Mouse (Mus musculus): ENCODE measurements at regions not wholly inside any gene's neighbourhood (a gene's known extent, or its start where the extent isn't known, plus 50 kb on each side); places are given as distances from the start of the nearest gene placed in this dataset.
A peak's percentile ranks its signal among the peaks of the same experiment; 100 is the strongest.

DNA sequence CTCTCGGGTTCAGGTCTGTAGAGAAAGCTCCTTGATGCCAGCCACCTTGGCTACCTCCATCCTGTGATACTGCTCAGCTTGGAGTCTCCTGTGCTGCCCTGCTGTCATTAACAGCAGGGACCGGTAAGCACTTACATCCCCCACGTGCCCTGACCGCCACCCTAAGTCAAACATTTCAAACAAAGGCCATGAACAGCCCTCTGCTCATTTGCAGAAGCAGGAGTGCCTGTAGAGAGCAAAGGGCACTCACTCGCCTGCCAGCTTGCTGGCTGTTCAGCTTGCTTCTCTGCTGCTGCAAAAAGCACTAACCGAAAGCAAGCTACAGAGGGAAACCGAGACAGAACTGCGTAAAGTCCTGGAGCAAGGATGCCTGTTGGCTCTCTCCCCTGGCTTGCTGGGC lies 61.8 kb upstream of the Thy1 start:
- no peak for DNase-seq

DNA sequence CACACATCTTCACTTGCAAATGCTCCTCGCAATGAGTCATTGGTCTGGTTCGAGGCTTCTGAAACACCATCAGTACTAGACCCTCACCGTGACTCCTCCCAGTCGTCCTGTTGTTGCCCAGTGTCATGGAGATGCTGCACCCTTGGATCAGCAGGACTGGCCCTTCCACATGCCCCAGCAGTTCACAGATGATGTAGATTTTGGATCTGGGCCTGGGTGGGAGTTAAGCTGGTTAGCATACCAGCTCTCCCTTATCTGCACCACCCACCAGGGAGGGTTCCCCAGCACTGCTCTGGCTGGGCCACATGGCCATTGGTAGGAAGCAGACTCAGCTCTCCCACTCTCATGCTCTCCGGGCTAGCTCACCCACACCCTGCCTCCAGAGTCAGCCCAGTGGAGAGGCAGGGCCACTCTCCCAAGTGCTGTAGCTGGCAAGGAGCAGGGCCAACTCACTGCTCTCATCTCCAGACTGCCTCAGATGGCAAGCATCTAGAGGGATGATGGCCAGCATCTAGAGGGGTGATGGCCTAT lies 60.8 kb upstream of the Thy1 start:
- no peak for DNase-seq

DNA sequence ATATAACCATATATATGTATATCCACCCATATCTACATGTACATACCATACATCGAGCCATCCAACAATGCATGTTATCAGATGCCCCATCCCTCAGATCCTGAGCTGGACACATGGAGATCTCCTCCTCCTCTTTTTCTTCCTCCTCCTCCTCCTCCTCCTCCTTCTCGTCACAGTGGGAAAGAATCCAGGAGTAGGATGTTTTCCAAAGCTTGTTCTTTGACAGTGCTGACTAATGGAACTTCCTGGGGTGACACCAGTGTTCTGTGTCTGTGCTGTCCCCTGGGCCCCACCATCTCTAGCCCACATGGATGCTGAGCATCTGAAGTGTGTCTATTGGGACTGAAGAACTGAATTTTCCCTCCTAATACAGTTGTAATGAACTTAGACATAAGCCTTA lies 60.0 kb upstream of the Thy1 start:
- DNase-seq: no peak

DNA sequence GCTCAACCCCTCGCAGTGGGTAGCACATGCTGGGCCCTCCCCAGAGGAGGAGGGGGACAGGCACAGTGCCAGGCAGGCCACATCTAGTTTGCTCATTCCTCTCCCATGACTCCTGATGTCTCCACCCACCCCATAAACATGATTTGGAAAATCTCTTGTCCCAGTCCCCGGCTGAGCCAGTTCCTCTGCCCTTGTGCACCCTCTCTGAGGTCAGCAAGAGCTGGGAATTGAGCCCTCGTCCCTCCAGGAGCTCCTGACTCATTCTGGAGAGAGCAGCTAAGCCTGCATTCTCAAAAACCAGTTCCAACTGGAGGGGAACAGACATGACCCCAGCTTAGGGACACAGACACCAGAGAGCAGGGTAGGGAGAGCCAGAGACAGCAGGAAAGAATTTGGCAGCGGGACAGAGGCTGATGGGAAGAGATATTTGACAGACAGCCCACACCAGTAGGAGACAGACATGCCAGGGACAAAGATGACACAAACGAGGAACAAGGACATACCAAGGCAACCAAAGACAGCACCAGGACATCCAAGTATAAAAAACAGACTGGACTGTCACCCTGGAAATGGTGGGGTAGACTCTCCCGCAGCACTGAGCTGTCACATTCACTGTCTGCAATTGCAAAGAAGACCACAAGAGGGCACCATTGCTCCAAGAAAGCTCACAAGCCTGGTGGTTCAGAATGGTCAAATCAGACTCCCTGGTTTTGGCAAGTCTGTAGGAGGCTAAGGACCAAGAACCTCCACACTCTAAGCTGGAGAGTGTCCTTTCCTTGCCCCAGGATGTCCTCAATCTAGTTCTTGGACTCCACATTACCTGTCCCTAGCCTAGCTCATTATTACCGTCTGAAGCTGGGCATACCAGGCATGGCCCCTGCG lies 58.8 kb upstream of the Thy1 start:
- DNase-seq: peak; percentile 81 to 87

DNA sequence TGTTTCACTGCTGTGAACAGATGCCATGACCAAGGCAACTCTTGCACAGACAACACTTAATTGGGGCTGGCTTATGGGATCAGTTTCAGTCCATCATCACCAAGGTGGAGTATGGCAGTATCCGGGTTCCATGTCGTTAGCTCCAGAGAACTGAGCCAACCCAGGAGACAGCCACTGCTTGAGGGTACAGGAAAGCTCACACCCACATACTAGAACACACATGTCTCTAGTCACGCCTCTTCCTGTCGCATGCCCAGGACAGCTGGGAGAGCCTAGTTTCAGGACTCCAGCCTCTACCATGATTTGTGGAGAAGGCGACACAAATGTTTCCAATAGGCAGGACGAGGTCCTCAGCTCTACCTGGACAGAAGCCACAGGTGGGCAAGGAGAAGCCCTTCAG lies 55.2 kb upstream of the Thy1 start:
- DNase-seq: no peak

DNA sequence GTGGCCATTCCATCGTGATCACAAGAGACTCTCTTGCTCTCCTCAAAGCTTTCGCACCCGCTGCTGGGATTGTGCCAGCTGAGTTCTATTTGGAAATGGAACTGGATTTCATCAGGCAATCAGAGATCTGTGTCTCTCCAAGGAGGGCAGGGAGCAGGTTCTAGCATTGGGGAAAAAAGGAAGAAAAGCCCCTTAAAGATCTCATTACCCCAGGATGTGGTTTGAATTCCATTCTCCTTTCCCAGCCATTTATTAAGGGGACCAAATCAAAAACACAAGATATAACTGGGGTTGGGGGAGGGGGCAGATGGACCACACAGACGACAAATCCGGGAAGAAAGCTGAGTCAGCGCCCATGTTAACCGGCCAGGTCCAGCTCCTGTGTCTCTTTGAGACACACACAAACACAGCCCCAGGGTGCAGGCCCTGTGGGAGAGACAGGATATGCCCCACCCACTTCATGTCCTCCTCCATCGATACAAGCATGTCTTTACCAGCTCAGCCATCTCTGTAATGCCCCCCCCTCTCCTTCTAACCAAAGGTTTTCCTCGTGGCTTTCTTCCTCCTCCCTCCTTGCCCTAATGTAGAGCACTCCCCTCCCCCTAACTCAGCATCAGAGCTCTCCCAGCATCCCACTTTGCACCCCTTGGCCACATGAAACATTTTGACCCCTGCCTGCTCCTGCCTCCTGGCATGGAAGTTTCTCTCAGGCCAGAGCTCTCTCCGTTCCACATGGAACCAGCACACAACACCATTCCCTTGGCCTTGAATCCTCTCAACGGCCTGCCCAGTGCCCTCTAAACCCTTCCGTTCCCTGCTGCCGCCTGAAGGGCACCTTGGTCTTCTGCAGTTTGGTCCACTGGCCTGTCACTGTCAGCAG lies 54.0 kb upstream of the Thy1 start:
- no peak for DNase-seq

DNA sequence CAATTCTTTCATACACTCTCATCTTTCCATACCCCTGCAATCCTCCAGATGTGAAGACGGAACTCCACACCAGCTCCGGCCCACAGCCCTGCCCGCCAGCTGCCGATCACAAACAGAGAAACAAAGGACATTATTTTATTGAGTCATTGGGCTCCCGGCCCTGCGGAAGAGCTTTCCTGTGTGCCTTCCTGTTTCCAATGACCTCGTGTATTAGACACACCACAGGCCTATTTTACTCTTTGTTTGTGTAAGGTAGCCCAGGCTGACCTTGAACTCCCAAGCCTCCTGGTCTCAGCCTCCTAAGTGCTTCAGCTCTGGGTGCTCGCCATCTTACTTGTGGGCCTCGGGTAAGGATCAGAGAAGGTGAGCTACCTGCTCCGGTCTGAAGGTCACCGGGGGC lies 53.1 kb upstream of the Thy1 start:
- DNase-seq: no peak

DNA sequence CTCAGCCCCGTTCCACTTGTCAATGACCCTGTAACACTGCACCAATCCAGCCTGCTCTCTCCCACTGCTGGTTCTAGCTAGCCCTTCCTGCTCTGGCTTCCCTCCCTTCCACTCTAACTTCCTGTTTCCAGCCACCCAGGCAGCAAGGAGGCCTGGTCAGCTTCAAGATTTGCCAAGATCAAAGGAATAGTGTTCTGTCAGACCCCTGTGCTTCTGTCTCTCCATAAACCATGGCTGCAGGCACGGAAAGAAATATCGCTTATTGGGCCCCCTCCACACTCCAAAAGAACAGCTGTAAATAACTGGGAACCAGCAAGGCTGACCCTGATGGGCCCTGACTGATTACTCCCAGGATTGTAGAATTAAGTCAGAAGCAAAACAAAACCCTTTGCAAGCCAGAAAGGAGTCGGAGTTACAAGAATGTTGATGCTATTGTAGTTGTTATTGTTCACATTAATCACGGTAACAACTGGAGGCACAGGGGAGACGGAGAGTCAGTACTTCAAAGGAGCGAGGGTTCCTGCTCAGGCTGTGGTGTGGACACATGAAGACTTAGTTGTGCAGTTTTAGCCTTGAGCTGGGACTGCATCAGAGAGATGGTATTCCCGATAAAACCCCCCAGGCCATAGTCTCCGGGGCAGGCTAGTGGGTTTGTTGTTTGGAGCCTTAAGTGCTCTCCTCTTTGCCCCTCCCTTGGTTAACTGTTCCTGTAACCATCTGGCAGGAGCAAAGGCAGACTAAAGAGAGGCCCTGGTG lies 49.8 kb upstream of the Thy1 start:
- DNase-seq: no peak

All from layer of hippocampus, postnatal 36 days (tissue).